Mouse (Mus musculus): ENCODE measurements at regions not wholly inside any gene's neighbourhood (a gene's known extent, or its start where the extent isn't known, plus 50 kb on each side); places are given as distances from the start of the nearest gene placed in this dataset.
A peak's percentile ranks its signal among the peaks of the same experiment; 100 is the strongest.

DNA sequence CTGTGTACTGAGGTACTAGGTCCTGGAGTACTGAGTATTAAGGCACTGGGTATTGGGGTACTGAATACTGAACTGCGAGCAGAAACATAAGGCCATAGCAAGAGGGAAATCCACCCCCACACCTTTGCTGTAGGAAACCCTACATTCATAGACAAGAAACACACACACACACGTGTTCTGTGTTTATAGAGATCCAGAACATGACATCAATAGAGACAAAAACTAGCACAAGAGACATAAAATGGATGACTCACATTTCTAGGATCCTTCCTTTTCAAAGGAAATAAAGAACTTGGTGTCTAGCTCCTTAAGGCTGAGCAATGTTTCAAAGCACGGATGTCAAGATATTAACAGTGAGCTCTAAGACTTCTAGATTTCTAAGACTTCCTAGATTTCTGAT is 49.9 kb upstream of the Nepro start:
- H3K4me1 ChIP-seq (ENCODE audit: control insufficient read depth, insufficient read depth, low read length): no peaks in the 10 kb centered on the region
- H3K4me3 ChIP-seq (ENCODE audit: insufficient read depth, low read length): no peak overlapping the region
- no peak overlapping the region for H3K27ac ChIP-seq (ENCODE audit: insufficient read depth, low read length)
- no peak for TF ChIP-seq CTCF (IDR thresholded peaks at IDR 0.05; ENCODE audit: extremely low read depth, insufficient read depth, low read length)
- TF ChIP-seq POLR2A (IDR thresholded peaks at IDR 0.05; ENCODE audit: extremely low read depth, insufficient read depth, low read length): no peak

DNA sequence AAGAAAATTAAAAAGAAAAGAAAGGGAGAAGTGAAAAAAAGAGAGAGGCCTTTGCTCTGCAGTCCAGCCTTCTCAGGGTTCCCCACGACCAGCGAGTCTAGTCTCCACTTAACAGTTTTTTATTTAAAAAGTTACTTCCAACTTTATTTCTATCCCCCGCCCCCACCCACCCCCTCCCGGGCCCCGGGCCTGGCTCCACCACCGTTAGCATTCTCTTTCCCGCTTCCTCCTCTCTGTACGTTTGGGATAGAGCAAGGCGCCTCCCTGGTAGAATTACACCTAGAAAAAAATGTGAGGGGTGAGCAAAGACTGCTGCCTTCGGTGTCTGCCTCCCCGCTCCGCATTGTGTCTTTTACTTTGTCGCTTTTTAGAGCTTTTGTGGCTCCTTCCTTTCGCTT is 51.7 kb upstream of the Nepro start:
- TF ChIP-seq CTCF (IDR thresholded peaks at IDR 0.05; ENCODE audit: extremely low read depth, insufficient read depth, low read length) (no peak), POLR2A (IDR thresholded peaks at IDR 0.05; ENCODE audit: extremely low read depth, insufficient read depth, low read length) (no peak)
- no peak overlapping the region for H3K27ac ChIP-seq (ENCODE audit: insufficient read depth, low read length)
- H3K4me1 ChIP-seq (ENCODE audit: control insufficient read depth, insufficient read depth, low read length): no peaks in the 10 kb centered on the region
- H3K4me3 ChIP-seq (ENCODE audit: insufficient read depth, low read length): no peak overlapping the region

DNA sequence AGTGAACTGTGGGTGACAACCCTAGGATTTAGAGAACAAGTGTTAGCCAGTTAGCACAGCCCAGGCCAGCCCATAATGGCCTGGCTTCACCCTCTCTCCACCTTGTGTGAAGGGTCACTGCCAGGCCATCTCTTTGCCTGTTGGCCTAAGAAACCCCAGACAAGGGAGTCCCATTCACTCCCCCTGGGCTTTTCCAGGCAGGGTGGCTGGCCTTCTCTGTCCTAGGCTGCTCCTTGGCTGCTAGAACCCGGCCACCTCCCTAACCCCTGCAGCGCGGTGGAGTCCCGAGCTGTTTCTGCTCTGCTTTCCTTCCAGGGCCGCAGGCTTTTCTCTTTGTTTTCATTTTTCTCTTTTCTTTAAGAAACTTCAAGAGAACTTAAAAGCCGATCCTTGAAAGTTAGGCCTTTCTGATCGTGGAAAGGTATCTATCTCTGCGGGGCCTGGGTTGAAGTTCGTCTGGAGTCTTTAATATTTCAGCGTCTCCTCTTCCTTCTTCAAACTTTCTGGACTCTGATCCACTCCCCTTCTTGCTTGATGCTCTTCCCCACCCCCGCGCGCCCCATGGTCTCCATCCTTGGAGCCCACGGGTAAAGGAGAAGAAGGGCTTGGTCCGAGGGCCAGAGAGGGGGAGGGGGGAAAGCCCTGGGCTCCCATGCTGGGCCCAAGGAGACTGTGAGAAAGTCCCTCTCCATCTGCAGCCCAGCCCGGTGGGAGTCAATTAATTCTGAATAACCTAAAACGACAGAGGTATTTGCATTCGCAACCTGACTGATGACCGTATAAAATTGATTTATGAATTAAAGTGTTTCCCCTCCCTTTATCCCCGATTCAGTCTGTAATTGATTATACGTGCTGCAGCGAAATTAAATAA is 52.3 kb upstream of the Nepro start:
- Histone ChIP-seq H3K27ac (ENCODE audit: insufficient read depth, low read length) (peak overlapping the region; percentile 75; the same call in 1 of the 2 replicates), H3K4me3 (ENCODE audit: insufficient read depth, low read length) (no peak overlapping the region), H3K4me1 (ENCODE audit: control insufficient read depth, insufficient read depth, low read length) (no peaks in the 10 kb centered on the region)
- TF ChIP-seq POLR2A (IDR thresholded peaks at IDR 0.05; ENCODE audit: extremely low read depth, insufficient read depth, low read length) (no peak), CTCF (IDR thresholded peaks at IDR 0.05; ENCODE audit: extremely low read depth, insufficient read depth, low read length) (no peak)

DNA sequence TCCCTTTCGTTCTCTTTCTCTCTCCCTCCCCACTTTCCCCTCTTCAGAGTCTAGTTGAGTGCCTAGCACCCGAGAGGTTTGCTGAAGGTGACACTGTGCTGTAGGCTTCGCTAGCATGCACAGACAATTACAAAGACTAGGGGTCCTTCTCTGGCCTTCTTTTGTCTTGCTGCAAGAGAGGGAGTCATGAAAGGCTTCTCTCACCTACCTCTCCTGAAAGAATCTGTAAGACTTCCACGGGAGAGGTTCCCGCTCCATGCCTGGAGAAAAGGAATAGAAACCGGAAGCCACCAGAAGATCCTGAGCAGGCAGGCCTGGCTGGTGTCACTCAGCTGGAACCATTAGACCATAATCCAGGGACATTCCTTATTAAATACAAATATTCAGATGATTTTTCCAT is 56.0 kb upstream of the Nepro start:
- H3K27ac ChIP-seq (ENCODE audit: insufficient read depth, low read length): no peak overlapping the region
- TF ChIP-seq POLR2A (IDR thresholded peaks at IDR 0.05; ENCODE audit: extremely low read depth, insufficient read depth, low read length) (no peak), CTCF (IDR thresholded peaks at IDR 0.05; ENCODE audit: extremely low read depth, insufficient read depth, low read length) (no peak)
- no peak overlapping the region for H3K4me3 ChIP-seq (ENCODE audit: insufficient read depth, low read length)
- H3K4me1 ChIP-seq (ENCODE audit: control insufficient read depth, insufficient read depth, low read length): peaks cover 1% of the 10 kb centered on the region; the same call in 1 of the 2 replicates

DNA sequence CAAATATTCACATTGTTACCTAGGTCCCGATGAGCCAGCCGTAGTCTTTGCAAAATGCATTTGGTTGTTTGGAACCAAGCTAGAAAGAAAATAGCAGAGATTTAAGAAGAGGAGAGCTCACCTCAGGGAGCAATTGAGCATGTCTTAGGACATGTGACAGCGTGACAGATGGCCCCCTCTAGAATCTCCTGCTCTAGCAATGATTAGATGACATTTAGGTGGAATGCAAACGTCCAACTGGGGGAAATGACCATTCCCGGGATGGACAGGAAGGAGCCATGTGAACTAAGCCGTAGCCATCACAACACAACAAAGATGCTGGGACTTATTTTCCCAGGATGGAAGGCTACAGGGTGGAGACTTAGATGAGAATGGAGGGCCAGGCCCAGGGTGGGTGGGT is 57.0 kb upstream of the Nepro start:
- Histone ChIP-seq H3K27ac (ENCODE audit: insufficient read depth, low read length) (no peak overlapping the region), H3K4me1 (ENCODE audit: control insufficient read depth, insufficient read depth, low read length) (peaks cover 1% of the 10 kb centered on the region; the same call in 1 of the 2 replicates), H3K4me3 (ENCODE audit: insufficient read depth, low read length) (no peak overlapping the region)
- no peak for TF ChIP-seq CTCF (IDR thresholded peaks at IDR 0.05; ENCODE audit: extremely low read depth, insufficient read depth, low read length)
- TF ChIP-seq POLR2A (IDR thresholded peaks at IDR 0.05; ENCODE audit: extremely low read depth, insufficient read depth, low read length): no peak

DNA sequence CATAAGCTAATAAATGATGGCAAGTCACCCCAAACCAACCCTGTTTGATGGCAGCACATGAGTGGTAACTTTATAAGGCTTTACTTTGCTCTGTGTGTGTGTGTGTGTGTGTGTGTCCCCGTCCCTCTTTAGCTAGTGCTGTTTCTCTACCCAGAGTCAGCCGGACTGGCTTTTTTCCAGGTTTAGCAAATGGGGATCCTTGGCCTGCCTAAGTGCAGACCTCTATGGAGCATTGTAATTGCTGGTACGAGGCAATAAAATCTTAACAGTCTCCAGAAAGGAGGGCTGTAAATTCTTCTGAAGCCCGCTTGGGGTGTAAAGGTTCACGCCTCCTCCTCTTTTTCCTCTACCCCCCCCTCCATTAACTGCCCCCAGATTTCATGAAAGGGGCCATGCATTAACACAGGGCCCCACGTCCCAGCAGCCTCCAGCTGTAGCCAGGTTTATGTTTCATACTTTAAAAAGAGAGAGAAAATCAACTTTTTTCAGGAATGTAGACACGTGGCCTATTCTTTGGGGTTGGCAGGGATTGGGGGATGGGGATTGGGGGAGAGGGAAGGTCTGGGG is 57.6 kb upstream of the Nepro start:
- TF ChIP-seq CTCF (IDR thresholded peaks at IDR 0.05; ENCODE audit: extremely low read depth, insufficient read depth, low read length): no peak
- peaks cover 1% of the 10 kb centered on the region; the same call in 1 of the 2 replicates for H3K4me1 ChIP-seq (ENCODE audit: control insufficient read depth, insufficient read depth, low read length)
- no peak overlapping the region for H3K4me3 ChIP-seq (ENCODE audit: insufficient read depth, low read length)
- H3K27ac ChIP-seq (ENCODE audit: insufficient read depth, low read length): no peak overlapping the region

DNA sequence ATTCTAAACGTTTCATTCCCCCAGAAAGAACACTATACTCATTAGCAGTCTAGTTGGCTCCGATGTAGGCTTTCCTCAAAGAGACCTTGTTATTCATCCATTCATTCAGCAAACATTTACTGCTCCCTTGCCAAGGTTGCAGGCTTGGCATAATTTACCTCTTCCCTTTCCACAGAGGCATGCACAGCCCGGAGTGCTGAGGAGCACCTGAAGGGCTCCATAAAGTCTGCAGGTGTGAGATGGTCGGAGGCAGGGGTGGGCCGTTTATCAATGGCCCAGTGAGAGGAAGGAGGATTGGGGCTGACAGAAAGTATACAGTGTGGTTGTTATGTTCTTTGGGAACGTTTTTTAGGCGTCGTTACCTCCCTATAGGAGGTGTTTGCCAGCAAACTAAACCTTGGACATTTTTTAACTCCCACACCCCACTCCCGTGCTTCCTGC is 58.6 kb upstream of the Nepro start:
- Histone ChIP-seq H3K27ac (ENCODE audit: insufficient read depth, low read length) (no peak overlapping the region), H3K4me3 (ENCODE audit: insufficient read depth, low read length) (no peak overlapping the region), H3K4me1 (ENCODE audit: control insufficient read depth, insufficient read depth, low read length) (peaks cover 1% of the 10 kb centered on the region; the same call in 1 of the 2 replicates)
- no peak for TF ChIP-seq POLR2A (IDR thresholded peaks at IDR 0.05; ENCODE audit: extremely low read depth, insufficient read depth, low read length)

DNA sequence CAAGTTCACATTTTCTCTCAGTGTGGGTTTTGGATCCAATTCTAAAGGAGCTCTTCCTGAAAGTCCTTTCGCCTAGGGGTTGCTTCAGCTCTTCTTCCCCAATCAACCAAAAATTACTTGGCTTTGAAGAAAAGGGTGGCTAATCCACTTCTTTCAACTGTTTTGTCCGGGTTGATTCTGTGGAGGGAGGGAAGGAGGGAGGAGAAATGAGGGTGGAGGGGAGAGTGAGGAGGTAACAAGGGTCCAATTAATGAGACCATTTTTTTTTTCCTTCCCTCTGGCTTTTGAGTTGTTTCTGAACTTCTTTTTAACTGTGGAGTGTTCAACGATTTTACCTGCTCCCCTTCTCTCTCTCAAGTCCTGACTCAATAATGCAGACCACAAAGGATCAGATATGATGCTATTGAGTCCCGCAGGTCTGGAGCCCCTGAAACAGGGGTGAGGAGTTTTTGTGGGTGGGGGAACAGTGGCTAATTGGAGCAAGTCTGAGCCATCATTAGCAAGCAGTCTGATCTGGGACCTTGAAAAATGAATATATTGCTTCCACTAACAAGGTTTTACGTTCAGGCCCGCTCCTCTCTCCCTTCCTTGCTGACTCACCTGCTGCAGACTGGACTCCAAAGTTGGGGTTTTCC is 61.0 kb upstream of the Nepro start:
- Histone ChIP-seq H3K4me3 (ENCODE audit: insufficient read depth, low read length) (no peak overlapping the region), H3K27ac (ENCODE audit: insufficient read depth, low read length) (no peak overlapping the region), H3K4me1 (ENCODE audit: control insufficient read depth, insufficient read depth, low read length) (peaks cover 1% of the 10 kb centered on the region; the same call in 1 of the 2 replicates)
- no peak for TF ChIP-seq POLR2A (IDR thresholded peaks at IDR 0.05; ENCODE audit: extremely low read depth, insufficient read depth, low read length)
- no peak for TF ChIP-seq CTCF (IDR thresholded peaks at IDR 0.05; ENCODE audit: extremely low read depth, insufficient read depth, low read length)

DNA sequence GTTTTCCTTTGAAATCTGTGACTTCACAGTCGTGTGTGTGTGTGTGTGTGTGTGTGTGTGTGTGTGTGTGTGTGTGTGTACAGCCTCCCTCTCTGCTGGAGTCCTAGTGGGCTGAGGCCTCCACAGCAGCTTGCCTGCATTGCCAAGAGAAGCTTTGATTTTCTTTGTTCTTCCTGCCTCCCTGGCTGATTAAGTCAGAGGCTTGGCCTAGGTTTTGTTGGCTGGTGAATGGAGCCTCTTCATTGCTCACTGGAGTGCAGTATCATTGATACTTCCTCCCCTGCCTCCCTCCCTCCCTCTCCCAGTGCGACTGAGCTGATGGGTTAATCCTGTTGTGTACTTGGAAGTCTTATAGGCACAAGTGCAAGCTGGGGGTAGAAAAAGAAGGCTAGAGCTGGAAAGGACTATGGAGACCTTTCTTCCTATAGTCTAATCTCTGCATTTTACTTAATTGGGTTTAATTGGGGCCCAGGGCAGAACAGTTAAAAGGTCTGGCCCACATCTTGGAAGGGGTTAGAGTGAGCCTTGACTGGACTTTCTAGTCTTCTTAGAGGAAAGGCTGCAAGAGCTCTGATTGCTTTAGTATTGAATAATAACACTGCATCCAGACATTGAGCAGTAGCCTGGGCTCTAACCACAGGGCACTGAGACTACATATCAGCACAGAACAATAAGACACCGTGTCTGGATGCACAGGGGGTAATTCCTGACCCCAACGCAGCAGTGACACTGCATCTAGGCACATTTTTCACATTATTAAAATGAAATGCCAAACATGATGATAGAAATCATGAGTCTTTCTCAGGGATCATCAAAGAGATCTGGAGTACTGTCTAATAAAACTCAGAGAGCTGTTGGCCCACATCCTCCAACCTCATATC is 62.9 kb upstream of the Nepro start:
- no peak for TF ChIP-seq CTCF (IDR thresholded peaks at IDR 0.05; ENCODE audit: extremely low read depth, insufficient read depth, low read length)
- TF ChIP-seq POLR2A (IDR thresholded peaks at IDR 0.05; ENCODE audit: extremely low read depth, insufficient read depth, low read length): no peak
- Histone ChIP-seq H3K4me1 (ENCODE audit: control insufficient read depth, insufficient read depth, low read length) (peaks cover 1% of the 10 kb centered on the region; the same call in 1 of the 2 replicates), H3K4me3 (ENCODE audit: insufficient read depth, low read length) (no peak overlapping the region), H3K27ac (ENCODE audit: insufficient read depth, low read length) (no peak overlapping the region)
